Mouse (Mus musculus): ENCODE data around the gene Rapgef4. TPM values are rescaled to one million over a fixed set of nuclear protein-coding genes. Genes with fewer than 3 reads are reported as not detected.
A peak's percentile ranks its signal among the peaks of the same experiment; 100 is the strongest.

Gene Rapgef4
- polyA plus RNA-seq, 1 experiment, result 192 TPM

GRCm38 (mm10) chr2:72096345-72096744, 115.3 kb downstream of the Rapgef4 start:
- H3K4me3 ChIP-seq (replicated peaks; ENCODE audit: insufficient read depth, low read depth, low read length), result no peak overlapping the region
- 59% methylated on average over 3 of the region's 3 CpGs for WGBS
- H3K27me3 ChIP-seq (ENCODE audit: control insufficient read depth, insufficient read depth, low read length), result no peaks in the 10 kb centered on the region
- no peak overlapping the region for H3K27ac ChIP-seq (ENCODE audit: insufficient read depth, low read length)
- TF ChIP-seq CTCF (IDR thresholded peaks at IDR 0.05; ENCODE audit: borderline replicate concordance, insufficient read depth, low read depth, low read length) (peak; percentile 35; the same call in 1 of the 2 replicates), POLR2A (IDR thresholded peaks at IDR 0.05; ENCODE audit: borderline replicate concordance, insufficient read depth, low read length) (no peak)
- no peak for DNase-seq
- H3K4me1 ChIP-seq (ENCODE audit: control insufficient read depth, insufficient read depth, low read length), result peaks cover 4% of the 10 kb centered on the region

GRCm38 (mm10) chr2:72098366-72098765, 117.3 kb downstream of the Rapgef4 start:
- TF ChIP-seq CTCF (IDR thresholded peaks at IDR 0.05; ENCODE audit: borderline replicate concordance, insufficient read depth, low read depth, low read length), result no peak
- no peak for TF ChIP-seq POLR2A (IDR thresholded peaks at IDR 0.05; ENCODE audit: borderline replicate concordance, insufficient read depth, low read length)
- DNase-seq, result no peak
- Histone ChIP-seq H3K4me1 (ENCODE audit: control insufficient read depth, insufficient read depth, low read length) (peaks cover 4% of the 10 kb centered on the region), H3K4me3 (replicated peaks; ENCODE audit: insufficient read depth, low read depth, low read length) (no peak overlapping the region), H3K27ac (ENCODE audit: insufficient read depth, low read length) (no peak overlapping the region), H3K27me3 (ENCODE audit: control insufficient read depth, insufficient read depth, low read length) (no peaks in the 10 kb centered on the region)
- WGBS, result 63% methylated on average over 8 of the region's 8 CpGs

GRCm38 (mm10) chr2:72104604-72105003, 123.6 kb downstream of the Rapgef4 start:
- no peaks in the 10 kb centered on the region for H3K27me3 ChIP-seq (ENCODE audit: control insufficient read depth, insufficient read depth, low read length)
- H3K27ac ChIP-seq (ENCODE audit: insufficient read depth, low read length), result no peak overlapping the region
- WGBS, result 53% methylated on average over 8 of the region's 8 CpGs
- peaks cover 11% of the 10 kb centered on the region for H3K4me1 ChIP-seq (ENCODE audit: control insufficient read depth, insufficient read depth, low read length)
- DNase-seq, result no peak
- no peak for TF ChIP-seq CTCF (IDR thresholded peaks at IDR 0.05; ENCODE audit: borderline replicate concordance, insufficient read depth, low read depth, low read length)
- no peak for TF ChIP-seq POLR2A (IDR thresholded peaks at IDR 0.05; ENCODE audit: borderline replicate concordance, insufficient read depth, low read length)
- H3K4me3 ChIP-seq (replicated peaks; ENCODE audit: insufficient read depth, low read depth, low read length), result no peak overlapping the region

GRCm38 (mm10) chr2:72107525-72108180, 126.6 kb downstream of the Rapgef4 start:
- 15% methylated on average over 12 of the region's 12 CpGs for WGBS
- H3K4me3 ChIP-seq (replicated peaks; ENCODE audit: insufficient read depth, low read depth, low read length), result no peak overlapping the region
- no peaks in the 10 kb centered on the region for H3K27me3 ChIP-seq (ENCODE audit: control insufficient read depth, insufficient read depth, low read length)
- no peak overlapping the region for H3K27ac ChIP-seq (ENCODE audit: insufficient read depth, low read length)
- TF ChIP-seq CTCF (IDR thresholded peaks at IDR 0.05; ENCODE audit: borderline replicate concordance, insufficient read depth, low read depth, low read length) (no peak), POLR2A (IDR thresholded peaks at IDR 0.05; ENCODE audit: borderline replicate concordance, insufficient read depth, low read length) (no peak)
- peak; percentile 44 to 68 for DNase-seq
- H3K4me1 ChIP-seq (ENCODE audit: control insufficient read depth, insufficient read depth, low read length), result peaks cover 11% of the 10 kb centered on the region

- Histone ChIP-seq H3K4me1 (ENCODE audit: control insufficient read depth, insufficient read depth, low read length) (peaks cover 13% of the 10 kb centered on the region), H3K27ac (ENCODE audit: insufficient read depth, low read length) (no peak overlapping the region), H3K4me3 (replicated peaks; ENCODE audit: insufficient read depth, low read depth, low read length) (no peak overlapping the region), H3K27me3 (ENCODE audit: control insufficient read depth, insufficient read depth, low read length) (no peaks in the 10 kb centered on the region)
- WGBS, result 56% methylated on average over 4 of the region's 4 CpGs
- TF ChIP-seq POLR2A (IDR thresholded peaks at IDR 0.05; ENCODE audit: borderline replicate concordance, insufficient read depth, low read length) (no peak), CTCF (IDR thresholded peaks at IDR 0.05; ENCODE audit: borderline replicate concordance, insufficient read depth, low read depth, low read length) (no peak)
- no peak for DNase-seq
Observed at GRCm38 (mm10) chr2:72108448-72109312, 127.6 kb downstream of the Rapgef4 start.

GRCm38 (mm10) chr2:72110404-72110803, 129.4 kb downstream of the Rapgef4 start:
- Histone ChIP-seq H3K27me3 (ENCODE audit: control insufficient read depth, insufficient read depth, low read length) (no peaks in the 10 kb centered on the region), H3K27ac (ENCODE audit: insufficient read depth, low read length) (no peak overlapping the region), H3K4me1 (ENCODE audit: control insufficient read depth, insufficient read depth, low read length) (peaks cover 24% of the 10 kb centered on the region), H3K4me3 (replicated peaks; ENCODE audit: insufficient read depth, low read depth, low read length) (no peak overlapping the region)
- no peak for DNase-seq
- WGBS, result 85% methylated on average over 5 of the region's 5 CpGs
- no peak for TF ChIP-seq CTCF (IDR thresholded peaks at IDR 0.05; ENCODE audit: borderline replicate concordance, insufficient read depth, low read depth, low read length)
- TF ChIP-seq POLR2A (IDR thresholded peaks at IDR 0.05; ENCODE audit: borderline replicate concordance, insufficient read depth, low read length), result no peak

GRCm38 (mm10) chr2:72113716-72114115, 132.7 kb downstream of the Rapgef4 start:
- DNase-seq, result no peak
- peaks cover 38% of the 10 kb centered on the region for H3K4me1 ChIP-seq (ENCODE audit: control insufficient read depth, insufficient read depth, low read length)
- no peaks in the 10 kb centered on the region for H3K27me3 ChIP-seq (ENCODE audit: control insufficient read depth, insufficient read depth, low read length)
- H3K27ac ChIP-seq (ENCODE audit: insufficient read depth, low read length), result no peak overlapping the region
- TF ChIP-seq POLR2A (IDR thresholded peaks at IDR 0.05; ENCODE audit: borderline replicate concordance, insufficient read depth, low read length) (no peak), CTCF (IDR thresholded peaks at IDR 0.05; ENCODE audit: borderline replicate concordance, insufficient read depth, low read depth, low read length) (no peak)
- H3K4me3 ChIP-seq (replicated peaks; ENCODE audit: insufficient read depth, low read depth, low read length), result no peak overlapping the region
- WGBS, result 75% methylated on average over 5 of the region's 5 CpGs
